Mouse (Mus musculus) hindbrain, embryonic 14.5 days (tissue): ENCODE results near the gene Smarcd1. TPM values are rescaled to one million over a fixed set of nuclear protein-coding genes. Genes with fewer than 3 reads are reported as not detected.
A peak's percentile ranks its signal among the peaks of the same experiment; 100 is the strongest.
"Not testable (repeated sequence)": the region's sequence is repeated elsewhere in the genome, so short reads cannot be mapped to it uniquely, and the experiment has no call there.

Experiments used
- ATAC-seq: fragments of 200-750 bp; cut with Nextera tagmentation; 2 replicates; pipeline ENCODE4 v1.8.0; 2017; ENCODE audit warnings: moderate number of reproducible peaks, mild to moderate bottlenecking, moderate TSS enrichment, moderate library complexity; ENCODE audit not compliant: low FRiP score
- DNase-seq: peaks from one replicate; pipeline ENCODE4 v3.0.0-alpha.2; 2015; ENCODE audit warnings: low spot score
- H3K27ac ChIP-seq: fragments of 300-500 bp; sonication (generic); 2 replicates; pipeline ENCODE4 v1.5.1; 2014; ENCODE audit warnings: mild to moderate bottlenecking, moderate library complexity
- H3K27me3 ChIP-seq: fragments of 300-500 bp; sonication (generic); 2 replicates; pipeline ENCODE4 v1.6.1; 2014; ENCODE audit warnings: mild to moderate bottlenecking, low read length, mixed read lengths; ENCODE audit not compliant: control insufficient read depth, insufficient read depth
- H3K36me3 ChIP-seq: fragments of 300-500 bp; sonication (generic); replicated peaks from 2 replicates; pipeline ENCODE4 v1.6.1; 2014; ENCODE audit not compliant: control insufficient read depth, insufficient read depth
- H3K4me1 ChIP-seq: fragments of 300-500 bp; sonication (generic); replicated peaks from 2 replicates; pipeline ENCODE4 v1.6.1; 2014; ENCODE audit warnings: antibody characterized with exemption, low read length, mixed read lengths; ENCODE audit not compliant: control insufficient read depth, insufficient read depth
- H3K4me2 ChIP-seq: fragments of 300-500 bp; sonication (generic); replicated peaks from 2 replicates; pipeline ENCODE4 v1.6.1; 2014; ENCODE audit warnings: mild to moderate bottlenecking, moderate library complexity
- H3K4me3 ChIP-seq: fragments of 300-500 bp; sonication (generic); replicated peaks from 2 replicates; pipeline ENCODE4 v1.5.1; 2014; ENCODE audit warnings: mild to moderate bottlenecking, low read length
- H3K9ac ChIP-seq: fragments of 300-500 bp; sonication (generic); 2 replicates; pipeline ENCODE4 v1.6.1; 2014
- H3K9me3 ChIP-seq: fragments of 300-500 bp; sonication (generic); 2 replicates; pipeline ENCODE4 v1.6.1; 2016; ENCODE audit warnings: low read length; ENCODE audit not compliant: control insufficient read depth
- WGBS: fragments of 180-500 bp; shearing (Covaris S2); extraction: QIAGEN DNeasy Blood & Tissue Kit; methylation state at CpG from one replicate; pipeline ENCODE4 v1.1.7; 2014; 5-methylcytosine and 5-hydroxymethylcytosine counted together
- polyA plus RNA-seq: library from polyadenylated mRNA; unstranded; fragments of >200 nt; fragmentation: Nextera tagmentation; extraction: Ambion mirVana; gene quantifications from 2 replicates; pipeline ENCODE4 v1.2.1, GENCODE M21; 2014

Smarcd1 gene
- polyA plus RNA-seq, 1 experiment from 2014 or later, result 107 TPM

DNA sequence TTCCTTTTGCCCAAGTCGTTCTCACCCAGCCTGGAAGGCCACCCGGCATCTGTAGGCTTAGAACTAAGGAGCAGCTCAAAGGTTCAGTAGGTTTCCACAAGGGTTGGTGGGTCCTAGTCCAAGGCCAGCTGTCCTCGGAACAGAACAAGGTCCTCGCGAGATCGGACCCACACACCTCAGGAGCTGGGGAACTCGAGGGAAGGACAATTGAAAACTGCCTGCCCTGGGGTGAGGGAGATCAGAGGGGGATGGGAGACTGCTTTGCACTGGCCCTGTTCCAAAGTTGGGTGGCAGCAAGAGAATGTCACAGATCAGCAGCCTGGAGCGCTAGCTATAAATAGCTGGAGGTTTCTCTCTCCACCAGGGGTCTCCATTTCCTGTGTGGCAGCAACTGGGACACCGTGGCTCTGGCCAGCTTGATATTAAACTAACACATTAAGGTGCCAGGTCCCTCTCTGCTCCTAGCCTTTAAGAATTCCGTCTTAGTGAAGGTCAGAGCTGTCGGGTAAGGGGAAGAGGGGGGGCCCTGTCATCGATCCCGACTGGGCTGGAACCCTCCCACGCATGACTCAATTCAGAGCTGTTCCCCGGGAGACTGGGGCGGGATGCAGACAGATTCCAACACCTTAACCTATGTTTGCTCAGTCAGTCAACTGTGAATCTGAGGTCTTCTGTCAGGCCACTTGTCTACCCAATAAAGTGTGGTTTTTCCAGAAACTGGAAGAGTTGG is 22.5 kb downstream of the Smarcd1 start:
- H3K9me3 ChIP-seq, result no peaks in the 10 kb centered on the region
- H3K9ac ChIP-seq, result peak overlapping the region; percentile 37
- peaks cover 29% of the 10 kb centered on the region for H3K4me1 ChIP-seq
- no peaks in the 10 kb centered on the region for H3K27me3 ChIP-seq
- 9% methylated on average over 16 of the region's 16 CpGs for WGBS
- DNase-seq (peak; percentile 76), ATAC-seq (0 out of 2 replicates have a peak, but pooled peaks have one; percentile 7)
- peak overlapping the region; percentile 51 for H3K4me2 ChIP-seq
- peak overlapping the region; percentile 92 for H3K4me3 ChIP-seq
- peaks cover 45% of the 10 kb centered on the region for H3K36me3 ChIP-seq
- peak overlapping the region; percentile 56 for H3K27ac ChIP-seq

GRCm38 (mm10) chr15:99725341-99726155 is 23.6 kb downstream of the Smarcd1 start, which contains the start of gene Cox14:
Cox14 (plus strand) TSS chr15:99725618.
- H3K36me3 ChIP-seq, result peaks cover 40% of the 10 kb centered on the region
- H3K4me3 ChIP-seq, result peak within 1 kb of the TSS; percentile 92
- ATAC-seq (peak; percentile 95), DNase-seq (peak; percentile 100)
- under 1% methylated on average over 65 of the region's 68 CpGs for WGBS
- H3K27ac ChIP-seq, result peak within 1 kb of the TSS; percentile 85
- H3K9me3 ChIP-seq, result no peaks in the 10 kb centered on the region
- no peaks in the 10 kb centered on the region for H3K27me3 ChIP-seq
- peak within 1 kb of the TSS; percentile 90 for H3K9ac ChIP-seq
- H3K4me1 ChIP-seq, result peaks cover 29% of the 10 kb centered on the region
- peak within 1 kb of the TSS; percentile 72 for H3K4me2 ChIP-seq

GRCm38 (mm10) chr15:99726549-99726948 is 24.6 kb downstream of the Smarcd1 start:
- H3K9ac ChIP-seq, result peak overlapping the region; percentile 90
- H3K4me1 ChIP-seq, result peaks cover 29% of the 10 kb centered on the region
- no peaks in the 10 kb centered on the region for H3K9me3 ChIP-seq
- DNase-seq (no peak), ATAC-seq (no peak)
- H3K4me2 ChIP-seq, result peak overlapping the region; percentile 72
- H3K27ac ChIP-seq, result peak overlapping the region; percentile 85; the same call in 1 of the 2 replicates
- no peaks in the 10 kb centered on the region for H3K27me3 ChIP-seq
- H3K4me3 ChIP-seq, result peak overlapping the region; percentile 92
- WGBS, result 87% methylated on average over 2 of the region's 2 CpGs
- H3K36me3 ChIP-seq, result peaks cover 38% of the 10 kb centered on the region

DNA sequence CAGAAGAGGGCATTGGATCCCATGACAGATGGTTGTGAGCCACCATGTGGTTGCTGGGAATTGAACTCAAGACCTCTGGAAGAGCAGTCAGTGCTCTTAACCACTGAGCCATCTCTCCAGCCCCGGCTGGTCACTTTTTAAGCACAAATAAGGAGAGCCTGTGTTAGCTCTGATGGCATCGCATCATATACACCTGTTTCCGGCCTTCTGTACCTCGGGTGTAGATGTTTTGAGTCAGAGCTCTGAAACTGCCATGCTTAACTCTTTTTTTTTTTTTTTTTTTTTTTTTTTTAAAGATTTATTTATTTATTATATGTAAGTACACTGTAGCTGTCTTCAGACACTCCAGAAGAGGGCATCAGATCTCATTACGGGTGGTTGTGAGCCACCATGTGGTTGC is 25.1 kb downstream of the Smarcd1 start:
- ATAC-seq, H3K27me3 ChIP-seq, H3K27ac ChIP-seq, DNase-seq, H3K9ac ChIP-seq, H3K4me2 ChIP-seq, H3K4me3 ChIP-seq, H3K9me3 ChIP-seq: not testable (repeated sequence)
- Histone ChIP-seq H3K4me1 (peaks cover 29% of the 10 kb centered on the region), H3K36me3 (peaks cover 35% of the 10 kb centered on the region)
- WGBS, result 95% methylated on average over 4 of the region's 5 CpGs

GRCm38 (mm10) chr15:99727525-99727924 is 25.6 kb downstream of the Smarcd1 start:
- Histone ChIP-seq H3K4me1 (peaks cover 29% of the 10 kb centered on the region), H3K4me2 (no peak overlapping the region), H3K4me3 (no peak overlapping the region), H3K27ac (no peak overlapping the region), H3K9ac (no peak overlapping the region), H3K27me3 (no peaks in the 10 kb centered on the region), H3K9me3 (no peaks in the 10 kb centered on the region), H3K36me3 (peaks cover 34% of the 10 kb centered on the region)
- DNase-seq (no peak), ATAC-seq (no peak)
- WGBS, result 94% methylated on average over 12 of the region's 12 CpGs

- no peak overlapping the region for H3K4me3 ChIP-seq
- peaks cover 33% of the 10 kb centered on the region for H3K36me3 ChIP-seq
- DNase-seq, result no peak
- H3K27ac ChIP-seq, result no peak overlapping the region
- no peaks in the 10 kb centered on the region for H3K9me3 ChIP-seq
- ATAC-seq, result no peak
- H3K4me1 ChIP-seq, result peaks cover 25% of the 10 kb centered on the region
- no peak overlapping the region for H3K4me2 ChIP-seq
- H3K27me3 ChIP-seq, result no peaks in the 10 kb centered on the region
- no peak overlapping the region for H3K9ac ChIP-seq
- 97% methylated on average over 5 of the region's 5 CpGs for WGBS
Observed at GRCm38 (mm10) chr15:99728211-99728610, 26.3 kb downstream of the Smarcd1 start.

DNA sequence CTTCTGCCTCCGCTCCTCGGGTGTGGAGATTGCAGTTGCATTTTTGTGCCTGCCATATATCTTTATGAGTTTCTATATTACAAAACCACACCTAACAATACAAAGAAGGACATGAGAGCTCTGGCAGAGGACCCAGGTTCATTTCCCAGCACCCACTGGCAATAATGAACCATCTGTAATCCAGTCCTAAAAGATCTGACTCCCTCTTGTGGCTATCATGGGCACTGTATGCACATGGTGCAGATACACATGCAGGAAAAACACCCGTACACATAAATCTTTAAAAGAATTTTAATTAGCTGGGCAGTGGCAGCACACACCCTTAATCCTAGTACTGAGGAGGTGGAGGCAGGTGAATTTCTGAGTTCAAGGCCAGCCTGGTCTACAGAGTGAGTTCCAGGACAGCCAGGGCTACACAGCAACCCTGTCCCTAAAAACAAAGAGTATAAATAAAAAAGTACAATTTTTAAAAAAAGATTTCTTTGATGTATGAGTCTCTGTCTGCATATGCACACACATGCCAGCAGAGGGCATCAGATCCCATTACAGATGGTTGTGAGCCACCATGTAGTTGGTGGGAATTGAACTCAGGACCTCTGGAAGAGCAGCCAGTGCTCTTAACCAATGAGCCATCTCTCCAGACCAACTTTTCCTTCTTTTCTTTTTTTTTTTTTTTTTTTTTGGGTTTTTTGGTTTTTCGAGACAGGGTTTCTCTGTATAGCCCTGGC is 27.3 kb downstream of the Smarcd1 start:
- H3K27ac ChIP-seq, result no peak overlapping the region
- no peaks in the 10 kb centered on the region for H3K9me3 ChIP-seq
- H3K4me2 ChIP-seq, result no peak overlapping the region
- peaks cover 16% of the 10 kb centered on the region for H3K4me1 ChIP-seq
- ATAC-seq (no peak), DNase-seq (no peak)
- WGBS, result 97% methylated on average over 3 of the region's 4 CpGs
- no peak overlapping the region for H3K9ac ChIP-seq
- H3K36me3 ChIP-seq, result peaks cover 37% of the 10 kb centered on the region
- no peak overlapping the region for H3K4me3 ChIP-seq
- no peaks in the 10 kb centered on the region for H3K27me3 ChIP-seq

GRCm38 (mm10) chr15:99731167-99731566 is 29.2 kb downstream of the Smarcd1 start:
- H3K4me3 ChIP-seq, result no peak overlapping the region
- H3K36me3 ChIP-seq, result peaks cover 50% of the 10 kb centered on the region
- peaks cover 6% of the 10 kb centered on the region for H3K4me1 ChIP-seq
- DNase-seq (no peak), ATAC-seq (no peak)
- H3K27ac ChIP-seq, result no peak overlapping the region
- H3K9me3 ChIP-seq, result no peaks in the 10 kb centered on the region
- no peaks in the 10 kb centered on the region for H3K27me3 ChIP-seq
- WGBS, result 100% methylated on average over 2 of the region's 2 CpGs
- H3K9ac ChIP-seq, result no peak overlapping the region
- no peak overlapping the region for H3K4me2 ChIP-seq

- WGBS, result 93% methylated on average over 3 of the region's 3 CpGs
- H3K27ac ChIP-seq, result no peak overlapping the region
- ATAC-seq (no peak), DNase-seq (no peak)
- H3K27me3 ChIP-seq, result no peaks in the 10 kb centered on the region
- peaks cover under 1% of the 10 kb centered on the region for H3K4me1 ChIP-seq
- H3K9me3 ChIP-seq, result no peaks in the 10 kb centered on the region
- H3K9ac ChIP-seq, result no peak overlapping the region
- H3K4me3 ChIP-seq, result no peak overlapping the region
- no peak overlapping the region for H3K4me2 ChIP-seq
- peaks cover 55% of the 10 kb centered on the region for H3K36me3 ChIP-seq
Observed at GRCm38 (mm10) chr15:99731678-99732077, 29.7 kb downstream of the Smarcd1 start.
